Mouse (Mus musculus): ENCODE results near the gene P2ry13. TPM values are rescaled to one million over a fixed set of nuclear protein-coding genes. Genes with fewer than 3 reads are reported as not detected.

The P2ry13 gene
- total RNA-seq, 1 experiment = not detected

- TF ChIP-seq ZC3H11A (IDR thresholded peaks at IDR 0.05; ENCODE audit: borderline replicate concordance, low read depth, low read length) = no peak
- TF ChIP-seq CHD2 (IDR thresholded peaks at IDR 0.05; ENCODE audit: low read depth, low read length) = no peak
- no peak overlapping the region for H3K4me3 ChIP-seq (ENCODE audit: insufficient read depth in 1 of 2, low read depth in 1 of 2, low read length in 2 of 2, poor library complexity in 1 of 2, severe bottlenecking in 1 of 2)
- H3K27ac ChIP-seq (ENCODE audit: insufficient read depth, low read depth, low read length, poor library complexity, severe bottlenecking) = no peak overlapping the region
- H3K36me3 ChIP-seq (ENCODE audit: control insufficient read depth, insufficient read depth, low read length, poor library complexity, severe bottlenecking) = no peaks in the 10 kb centered on the region; the same call in 1 of the 2 replicates
- H3K9ac ChIP-seq (ENCODE audit: insufficient read depth, low read depth, low read length, poor library complexity, severe bottlenecking) = no peak overlapping the region
- no peaks in the 10 kb centered on the region for H3K4me1 ChIP-seq (ENCODE audit: control insufficient read depth in 2 of 2, insufficient read depth in 2 of 2, low read length in 2 of 2, poor library complexity in 1 of 2)
- in situ Hi-C loops (cut with MboI; ENCODE audit: low sequenced_read_pairs in 2 of 2, unreplicated experiment in 2 of 2) = no loop called here
- no peak for DNase-seq (ENCODE audit: low read depth, low spot score)
- H3K9me3 ChIP-seq (ENCODE audit: control insufficient read depth, insufficient read depth, low read depth, low read length) = no peaks in the 10 kb centered on the region
These were observed 16.6 kb downstream of the P2ry13 start for GRCm38 (mm10) chr3:59194099-59194498.

- no peak overlapping the region for H3K27ac ChIP-seq (ENCODE audit: insufficient read depth, low read depth, low read length, poor library complexity, severe bottlenecking)
- H3K4me3 ChIP-seq (ENCODE audit: insufficient read depth in 1 of 2, low read depth in 1 of 2, low read length in 2 of 2, poor library complexity in 1 of 2, severe bottlenecking in 1 of 2) = no peak overlapping the region
- no peak for DNase-seq (ENCODE audit: low read depth, low spot score)
- H3K4me1 ChIP-seq (ENCODE audit: control insufficient read depth in 2 of 2, insufficient read depth in 2 of 2, low read length in 2 of 2, poor library complexity in 1 of 2) = no peaks in the 10 kb centered on the region
- H3K9me3 ChIP-seq (ENCODE audit: control insufficient read depth, insufficient read depth, low read depth, low read length) = no peaks in the 10 kb centered on the region
- in situ Hi-C loops (cut with MboI; ENCODE audit: low sequenced_read_pairs in 2 of 2, unreplicated experiment in 2 of 2) = no loop called here
- H3K36me3 ChIP-seq (ENCODE audit: control insufficient read depth, insufficient read depth, low read length, poor library complexity, severe bottlenecking) = no peaks in the 10 kb centered on the region; the same call in 1 of the 2 replicates
- no peak overlapping the region for H3K9ac ChIP-seq (ENCODE audit: insufficient read depth, low read depth, low read length, poor library complexity, severe bottlenecking)
- TF ChIP-seq CHD2 (IDR thresholded peaks at IDR 0.05; ENCODE audit: low read depth, low read length) (no peak), HCFC1 (IDR thresholded peaks at IDR 0.05; ENCODE audit: borderline replicate concordance, insufficient read depth, low read length) (no peak), MAFK (IDR thresholded peaks at IDR 0.05; ENCODE audit: insufficient read depth, low read depth, low read length) (no peak), ZNF384 (IDR thresholded peaks at IDR 0.05; ENCODE audit: low read depth, low read length) (no peak)
These were observed 19.0 kb downstream of the P2ry13 start for GRCm38 (mm10) chr3:59191674-59192073.

- no peaks in the 10 kb centered on the region; the same call in 1 of the 2 replicates for H3K36me3 ChIP-seq (ENCODE audit: control insufficient read depth, insufficient read depth, low read length, poor library complexity, severe bottlenecking)
- TF ChIP-seq HCFC1 (IDR thresholded peaks at IDR 0.05; ENCODE audit: borderline replicate concordance, insufficient read depth, low read length) = no peak
- no peak for TF ChIP-seq CHD2 (IDR thresholded peaks at IDR 0.05; ENCODE audit: low read depth, low read length)
- TF ChIP-seq ZC3H11A (IDR thresholded peaks at IDR 0.05; ENCODE audit: borderline replicate concordance, low read depth, low read length) = no peak
- no peak for TF ChIP-seq MAFK (IDR thresholded peaks at IDR 0.05; ENCODE audit: insufficient read depth, low read depth, low read length)
- no peak for TF ChIP-seq ZNF384 (IDR thresholded peaks at IDR 0.05; ENCODE audit: low read depth, low read length)
- in situ Hi-C loops (cut with MboI; ENCODE audit: low sequenced_read_pairs in 2 of 2, unreplicated experiment in 2 of 2) = no loop called here
- H3K9me3 ChIP-seq (ENCODE audit: control insufficient read depth, insufficient read depth, low read depth, low read length) = no peaks in the 10 kb centered on the region
- no peak overlapping the region for H3K27ac ChIP-seq (ENCODE audit: insufficient read depth, low read depth, low read length, poor library complexity, severe bottlenecking)
- H3K9ac ChIP-seq (ENCODE audit: insufficient read depth, low read depth, low read length, poor library complexity, severe bottlenecking) = no peak overlapping the region
- H3K4me1 ChIP-seq (ENCODE audit: control insufficient read depth in 2 of 2, insufficient read depth in 2 of 2, low read length in 2 of 2, poor library complexity in 1 of 2) = no peaks in the 10 kb centered on the region
- no peak for DNase-seq (ENCODE audit: low read depth, low spot score)
- no peak overlapping the region for H3K4me3 ChIP-seq (ENCODE audit: insufficient read depth in 1 of 2, low read depth in 1 of 2, low read length in 2 of 2, poor library complexity in 1 of 2, severe bottlenecking in 1 of 2)
These were observed 23.3 kb downstream of the P2ry13 start for GRCm38 (mm10) chr3:59187336-59187735.

GRCm38 (mm10) chr3:59185662-59186061 is 25.0 kb downstream of the P2ry13 start:
- Histone ChIP-seq H3K27ac (ENCODE audit: insufficient read depth, low read depth, low read length, poor library complexity, severe bottlenecking) (no peak overlapping the region), H3K36me3 (ENCODE audit: control insufficient read depth, insufficient read depth, low read length, poor library complexity, severe bottlenecking) (no peaks in the 10 kb centered on the region), H3K4me1 (ENCODE audit: control insufficient read depth in 2 of 2, insufficient read depth in 2 of 2, low read length in 2 of 2, poor library complexity in 1 of 2) (no peaks in the 10 kb centered on the region), H3K9me3 (ENCODE audit: control insufficient read depth, insufficient read depth, low read depth, low read length) (no peaks in the 10 kb centered on the region), H3K9ac (ENCODE audit: insufficient read depth, low read depth, low read length, poor library complexity, severe bottlenecking) (no peak overlapping the region), H3K4me3 (ENCODE audit: insufficient read depth in 1 of 2, low read depth in 1 of 2, low read length in 2 of 2, poor library complexity in 1 of 2, severe bottlenecking in 1 of 2) (no peak overlapping the region)
- DNase-seq (ENCODE audit: low read depth, low spot score) = no peak
- no peak for TF ChIP-seq MAFK (IDR thresholded peaks at IDR 0.05; ENCODE audit: insufficient read depth, low read depth, low read length)
- no peak for TF ChIP-seq HCFC1 (IDR thresholded peaks at IDR 0.05; ENCODE audit: borderline replicate concordance, insufficient read depth, low read length)
- TF ChIP-seq CHD2 (IDR thresholded peaks at IDR 0.05; ENCODE audit: low read depth, low read length) = no peak
- no peak for TF ChIP-seq ZNF384 (IDR thresholded peaks at IDR 0.05; ENCODE audit: low read depth, low read length)
- no peak for TF ChIP-seq ZC3H11A (IDR thresholded peaks at IDR 0.05; ENCODE audit: borderline replicate concordance, low read depth, low read length)
- in situ Hi-C loops (cut with MboI; ENCODE audit: low sequenced_read_pairs in 2 of 2, unreplicated experiment in 2 of 2) = no loop called here

- no peak for DNase-seq (ENCODE audit: low read depth, low spot score)
- no peak overlapping the region for H3K4me3 ChIP-seq (ENCODE audit: insufficient read depth in 1 of 2, low read depth in 1 of 2, low read length in 2 of 2, poor library complexity in 1 of 2, severe bottlenecking in 1 of 2)
- H3K27ac ChIP-seq (ENCODE audit: insufficient read depth, low read depth, low read length, poor library complexity, severe bottlenecking) = no peak overlapping the region
- H3K36me3 ChIP-seq (ENCODE audit: control insufficient read depth, insufficient read depth, low read length, poor library complexity, severe bottlenecking) = no peaks in the 10 kb centered on the region
- H3K4me1 ChIP-seq (ENCODE audit: control insufficient read depth in 2 of 2, insufficient read depth in 2 of 2, low read length in 2 of 2, poor library complexity in 1 of 2) = no peaks in the 10 kb centered on the region
- no peaks in the 10 kb centered on the region for H3K9me3 ChIP-seq (ENCODE audit: control insufficient read depth, insufficient read depth, low read depth, low read length)
- H3K9ac ChIP-seq (ENCODE audit: insufficient read depth, low read depth, low read length, poor library complexity, severe bottlenecking) = no peak overlapping the region
- in situ Hi-C loops (cut with MboI; ENCODE audit: low sequenced_read_pairs in 2 of 2, unreplicated experiment in 2 of 2) = no loop called here
- no peak for TF ChIP-seq ZC3H11A (IDR thresholded peaks at IDR 0.05; ENCODE audit: borderline replicate concordance, low read depth, low read length)
- TF ChIP-seq CHD2 (IDR thresholded peaks at IDR 0.05; ENCODE audit: low read depth, low read length) = no peak
- TF ChIP-seq ZNF384 (IDR thresholded peaks at IDR 0.05; ENCODE audit: low read depth, low read length) = no peak
- no peak for TF ChIP-seq HCFC1 (IDR thresholded peaks at IDR 0.05; ENCODE audit: borderline replicate concordance, insufficient read depth, low read length)
- no peak for TF ChIP-seq MAFK (IDR thresholded peaks at IDR 0.05; ENCODE audit: insufficient read depth, low read depth, low read length)
These were observed 28.6 kb downstream of the P2ry13 start for GRCm38 (mm10) chr3:59182129-59182528.
